Mouse (Mus musculus) left cerebral cortex, adult 2 months (tissue): ENCODE measurements around the gene Gm21913. TPM values are rescaled to one million over a fixed set of nuclear protein-coding genes. Genes with fewer than 3 reads are reported as not detected.
"Not testable (repeated sequence)": the region's sequence is repeated elsewhere in the genome, so short reads cannot be mapped to it uniquely, and the experiment has no call there.

Source experiments
- DNase-seq, 2 experiments: peaks; one replicate each; pipeline ENCODE4 v3.0.0; 2021 to 2022; ENCODE audit warnings: low spot score in 2 of 2, mixed read lengths in 1 of 2; ENCODE audit errors: extremely low spot score in 1 of 2
- H3K27ac ChIP-seq: fragments of 200-600 bp; 2 replicates; pipeline ENCODE4 v1.8.1; 2022
- H3K4me3 ChIP-seq: fragments of 200-600 bp; 2 replicates; pipeline ENCODE4 v1.8.1; 2022
- intact Hi-C: fragments of 180-260 bp; cut with DNase I; formaldehyde crosslinking; loops from one replicate; pipeline ENCODE4 v1.15.1; 2025
- long read RNA-seq, 2 experiments: library from polyadenylated mRNA; stranded (forward); transcript quantifications; one replicate each; pipeline ENCODE4 v2.0.0; 2021; ENCODE audit warnings: borderline mapping rate in 2 of 2
- total RNA-seq, 2 experiments: library from RNA; stranded (reverse); gene quantifications; 2 replicates each; pipeline ENCODE4 v1.2.3; 2021

Gene Gm21913
- total RNA-seq: not detected
- long read RNA-seq, experiment 1: 0 reads
- long read RNA-seq, experiment 2: 0 reads

- H3K27ac ChIP-seq, intact Hi-C loops, DNase-seq, H3K4me3 ChIP-seq: not testable (repeated sequence)
Measured at GRCm38 (mm10) chrY:74623596-74623995, at the start of gene Gm21913. TSS of gene Gm21913 (plus strand) at chrY:74623896.

Other genes with a start within 250 kb of the Gm21913 start
- not detected for gene Gm29110, start 153.4 kb upstream of the Gm21913 start, total RNA-seq